Mouse (Mus musculus): ENCODE data around the gene Asl.

The Asl gene

DNA sequence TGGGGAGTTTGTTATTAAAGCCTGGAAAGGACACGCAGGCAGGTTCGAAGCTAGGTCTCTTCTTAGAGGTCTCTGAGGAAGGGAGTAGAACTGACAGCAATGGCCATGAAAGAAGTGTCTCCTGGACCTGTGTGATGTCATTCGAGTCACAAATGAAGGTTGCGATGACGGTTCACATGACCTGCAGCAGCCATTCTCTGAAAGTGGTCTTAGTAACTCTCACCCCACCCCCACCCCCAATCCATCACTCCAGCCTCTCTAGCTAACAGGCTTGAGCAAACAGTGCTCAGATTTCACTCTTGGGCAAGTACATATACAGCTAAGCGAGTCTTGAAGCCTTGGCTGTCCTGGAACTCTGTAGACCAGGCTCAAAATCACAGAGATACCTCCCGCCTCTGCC lies 25.8 kb downstream of the Asl start:
- DNase-seq (ENCODE audit: low spot score), result no peak

DNA sequence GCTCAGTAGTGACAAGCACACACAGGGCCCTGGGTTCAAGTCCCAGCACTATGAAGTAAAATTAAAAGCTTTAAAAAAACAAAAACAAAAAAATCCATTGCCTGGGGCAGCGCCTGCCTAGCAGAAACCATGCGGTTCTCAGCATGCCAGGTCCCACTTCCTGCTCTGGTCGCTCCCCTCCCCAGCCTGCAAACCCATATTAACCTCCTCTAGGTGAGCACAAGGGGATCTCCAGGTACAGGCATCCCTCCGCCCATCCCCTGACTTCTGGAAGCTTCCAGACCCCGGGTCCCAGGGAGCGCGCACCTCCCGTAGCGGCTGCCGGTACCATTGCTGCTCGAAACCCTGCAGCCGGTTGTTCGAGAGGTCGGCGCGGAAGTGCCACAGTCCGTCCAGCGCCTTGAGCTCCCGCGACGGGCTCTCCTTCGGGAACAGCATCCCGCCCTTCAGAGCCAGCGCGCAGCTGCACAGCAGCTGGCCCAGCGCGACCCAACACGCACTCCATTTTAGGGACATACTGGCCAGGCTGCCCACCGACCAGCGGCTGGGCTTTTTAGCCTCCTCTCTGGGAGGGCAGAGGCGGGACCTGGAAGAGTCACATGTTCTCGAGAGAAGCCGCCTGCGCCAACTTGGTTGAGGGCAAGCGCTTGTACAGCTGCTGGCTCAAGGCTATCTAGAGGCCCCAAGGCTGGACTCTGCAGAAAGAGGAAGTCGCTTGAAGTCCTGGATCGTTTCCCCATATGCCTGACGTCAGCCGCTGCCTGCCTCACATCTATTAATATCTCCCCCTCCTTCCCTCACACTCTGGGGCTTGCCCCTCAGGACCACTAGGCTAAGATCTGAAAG lies 26.5 kb downstream of the Asl start, which contains the start of gene Gusb:
Gene Gusb, minus strand, starts transcription at position 749 of the 846 bp plus-strand sequence.
- DNase-seq (ENCODE audit: low spot score), result peak; percentile 93

GRCm38 (mm10) chr5:130001356-130001987 lies 27.6 kb downstream of the Asl start:
- DNase-seq (ENCODE audit: low spot score), result no peak

GRCm38 (mm10) chr5:130000735-130001134 lies 28.3 kb downstream of the Asl start:
- DNase-seq (ENCODE audit: low spot score), result peak; percentile 31

GRCm38 (mm10) chr5:129999097-129999496 lies 29.9 kb downstream of the Asl start:
- peak; percentile 83 for DNase-seq (ENCODE audit: low spot score)

DNA sequence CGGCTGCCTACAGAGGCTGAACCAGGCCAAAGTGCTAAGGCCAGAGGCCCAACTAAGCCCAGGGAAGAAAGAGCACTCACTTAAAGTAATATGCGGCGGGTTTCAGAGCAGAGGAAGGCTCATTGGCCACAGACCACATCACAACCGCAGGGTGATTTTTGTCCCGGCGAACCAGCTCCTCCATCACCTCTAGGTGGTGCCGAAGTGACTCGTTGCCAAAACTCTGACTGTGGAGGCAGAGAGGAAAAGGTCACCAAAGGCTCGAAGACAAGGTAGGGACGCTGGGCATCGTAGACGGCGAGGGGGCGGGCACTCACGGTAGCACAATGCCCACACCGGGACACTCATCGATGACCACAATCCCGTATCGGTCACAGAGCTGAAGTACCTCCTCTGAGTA lies 31.3 kb downstream of the Asl start:
- peak; percentile 34 for DNase-seq (ENCODE audit: low spot score)

DNA sequence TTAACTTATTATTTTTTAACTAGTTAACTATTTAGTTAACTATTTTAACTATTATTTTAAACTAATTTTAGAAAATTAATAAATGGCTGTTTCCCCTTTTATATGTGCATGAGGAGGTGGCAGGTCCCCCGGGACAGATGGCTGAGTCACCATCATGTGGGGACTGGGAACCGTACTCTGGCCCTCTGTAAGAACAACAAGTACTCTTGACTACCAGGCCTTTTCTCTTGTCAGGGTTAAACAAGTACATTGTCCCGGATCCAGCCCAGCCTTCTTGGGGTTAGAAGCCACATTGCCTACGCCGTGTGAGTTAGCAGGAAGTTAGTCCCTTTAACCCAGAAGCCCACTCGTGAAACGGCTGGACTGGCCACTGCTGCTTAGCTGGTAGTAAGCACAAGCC lies 34.1 kb downstream of the Asl start:
- DNase-seq (ENCODE audit: low spot score), result no peak

- no peak for DNase-seq (ENCODE audit: low spot score)
These were observed 35.7 kb downstream of the Asl start for GRCm38 (mm10) chr5:129993374-129993773.

DNA sequence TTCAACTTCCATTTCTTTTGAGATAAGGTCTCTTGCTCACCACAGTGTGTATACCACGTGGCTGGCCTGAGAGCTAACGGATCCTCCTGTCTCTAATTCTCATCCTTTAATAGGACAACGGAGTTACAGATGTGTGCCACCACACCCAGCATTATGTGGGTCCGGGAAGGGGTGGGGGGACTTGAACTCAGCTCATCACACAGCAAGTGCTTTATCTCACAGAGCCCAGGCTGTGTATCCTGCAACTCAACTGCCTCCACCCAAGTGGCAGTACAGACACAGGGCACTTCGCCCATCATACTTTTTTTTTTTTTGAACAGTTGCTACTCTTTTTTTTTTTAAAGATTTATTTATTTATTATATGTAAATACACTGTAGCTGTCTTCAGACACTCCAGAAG lies 37.1 kb downstream of the Asl start:
- DNase-seq (ENCODE audit: low spot score), result no peak

DNA sequence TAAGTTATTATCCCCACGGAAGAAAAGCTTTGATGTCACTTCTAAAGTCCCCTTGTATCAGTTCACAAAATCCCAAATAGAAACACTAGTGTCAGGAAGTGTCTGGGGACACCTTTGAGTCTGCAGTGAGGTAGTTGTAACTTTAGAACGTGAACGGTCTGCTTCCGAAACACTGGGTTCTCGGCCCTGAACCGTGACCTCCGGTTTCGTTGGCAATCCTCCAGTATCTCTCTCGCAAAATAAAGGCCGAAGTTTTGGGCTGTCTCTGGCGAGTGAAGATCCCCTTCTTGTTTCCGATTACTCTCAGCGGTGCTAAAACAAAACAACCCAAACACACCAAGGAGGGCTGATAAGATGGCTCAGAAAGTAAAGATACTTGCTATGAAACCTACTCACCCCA lies 39.7 kb downstream of the Asl start:
- no peak for DNase-seq (ENCODE audit: low spot score)

DNA sequence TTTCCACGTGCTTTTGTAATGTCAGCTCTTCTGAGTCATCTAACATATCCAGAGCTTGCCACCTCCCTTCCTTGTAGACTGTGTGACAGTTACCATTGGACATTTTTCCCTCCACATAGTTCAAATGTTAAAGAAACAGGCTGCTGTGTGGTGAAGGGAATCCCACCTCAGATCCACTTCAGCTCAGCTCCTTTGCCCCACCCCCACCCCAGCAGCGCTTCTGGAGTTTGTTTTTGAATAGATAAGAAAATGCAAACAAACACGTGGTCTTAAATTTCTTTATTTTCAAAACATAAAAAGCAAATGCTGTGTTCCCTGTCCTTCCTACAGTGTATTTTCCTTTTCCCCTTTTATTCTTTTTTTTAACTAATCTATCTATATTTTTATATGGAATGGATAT lies 48.8 kb downstream of the Asl start:
- DNase-seq (ENCODE audit: low spot score), result no peak

DNA sequence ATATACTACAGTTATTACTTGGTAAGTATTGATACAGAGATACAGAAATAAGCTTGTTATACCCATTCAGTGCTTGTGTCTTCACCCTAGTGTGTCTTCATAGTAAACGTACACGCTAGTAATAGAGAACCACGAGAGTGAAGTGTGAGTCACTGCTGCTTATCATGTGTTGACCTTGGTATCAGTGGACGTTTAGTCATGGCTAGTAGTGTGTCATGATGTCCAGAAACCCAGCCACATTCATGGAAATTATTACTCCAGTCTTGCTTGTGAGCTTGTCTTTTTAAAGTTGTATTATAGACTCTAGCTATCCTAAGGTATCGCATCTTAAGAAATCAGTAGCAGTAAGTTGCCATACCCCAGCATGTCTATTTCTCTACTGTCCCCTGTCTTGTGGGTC lies 50.4 kb downstream of the Asl start:
- DNase-seq (ENCODE audit: low spot score), result no peak

- no peak for DNase-seq (ENCODE audit: low spot score)
These were observed 51.3 kb downstream of the Asl start for GRCm38 (mm10) chr5:129977768-129978167.

GRCm38 (mm10) chr5:129974866-129975311 lies 54.2 kb downstream of the Asl start:
- DNase-seq (ENCODE audit: low spot score), result no peak

- DNase-seq (ENCODE audit: low spot score), result no peak
These were observed 54.7 kb downstream of the Asl start for GRCm38 (mm10) chr5:129974354-129974753.

DNA sequence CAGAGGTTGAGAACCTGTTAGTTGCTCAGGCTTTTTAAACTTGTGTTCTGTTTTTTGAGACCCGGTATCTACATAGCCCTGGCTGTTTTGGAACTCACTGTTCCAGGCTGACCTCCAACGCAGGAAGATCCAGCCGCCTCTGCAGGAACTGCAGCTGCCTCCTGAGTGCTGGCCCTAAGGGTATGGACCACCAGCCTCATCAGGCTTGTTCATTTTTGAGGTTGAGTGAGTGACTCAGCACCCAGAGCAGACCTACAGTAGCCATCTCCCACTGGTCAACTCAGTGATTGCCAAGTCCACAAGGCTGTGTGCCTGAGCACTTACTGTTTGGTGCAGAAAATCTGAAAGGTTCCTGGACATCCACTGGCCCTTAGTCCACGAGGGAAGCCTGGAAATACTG lies 57.6 kb downstream of the Asl start:
- DNase-seq (ENCODE audit: low spot score), result no peak

GRCm38 (mm10) chr5:129968417-129968816 lies 60.6 kb downstream of the Asl start:
- no peak for DNase-seq (ENCODE audit: low spot score)

DNA sequence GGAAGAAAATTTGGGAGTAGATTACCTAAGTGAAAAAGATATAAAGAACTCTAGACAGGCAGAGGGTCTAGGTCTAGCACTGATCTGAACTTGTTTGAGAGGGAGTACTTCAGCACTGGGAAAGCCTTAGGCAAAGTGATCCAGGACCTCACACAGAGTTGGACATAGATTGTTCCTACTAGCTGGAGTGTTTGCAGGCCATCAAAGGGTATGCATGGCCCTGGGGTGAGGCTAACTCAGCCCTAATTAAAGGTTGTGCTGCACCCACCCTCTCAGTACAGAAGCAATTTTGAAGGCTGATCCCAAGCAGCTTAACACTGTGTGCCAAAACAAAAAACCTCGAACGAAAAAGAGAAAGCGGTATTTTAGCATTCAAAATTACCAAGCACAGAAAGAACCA lies 62.6 kb downstream of the Asl start:
- DNase-seq (ENCODE audit: low spot score), result no peak

- no peak for DNase-seq (ENCODE audit: low spot score)
These were observed 65.8 kb downstream of the Asl start for GRCm38 (mm10) chr5:129963224-129963623.

All from MN1 (cell line).